Mouse (Mus musculus) heart, adult 2 months (tissue): Measurements from ENCODE around the gene Wdr70.

ENCODE experiments used
- CTCF ChIP-seq: fragments of 200-600 bp; IDR thresholded peaks from 2 replicates; pipeline ENCODE4 v1.8.1; 2022; ENCODE audit warnings: antibody characterized with exemption, mild to moderate bottlenecking, moderate library complexity
- EP300 ChIP-seq: fragments of 200-500 bp; IDR thresholded peaks from 2 replicates; pipeline ENCODE4 v1.6.1; 2011; ENCODE audit warnings: low read depth, low read length, control low read depth; ENCODE audit not compliant: insufficient read depth
- POLR2A ChIP-seq: fragments of 200-500 bp; IDR thresholded peaks from 2 replicates; pipeline ENCODE4 v1.6.1; 2011; ENCODE audit warnings: mild to moderate bottlenecking, low read depth, low read length, control low read depth; ENCODE audit not compliant: insufficient read depth

GRCm38 (mm10) chr15:8005506-8005905 is 93.5 kb downstream of the Wdr70 start:
- TF ChIP-seq EP300, result no peak
- TF ChIP-seq CTCF, result no peak
- no peak for TF ChIP-seq POLR2A
